Mouse (Mus musculus) ES-E14 (cell line): Measurements from ENCODE around the gene Sdha. TPM values are rescaled to one million over a fixed set of nuclear protein-coding genes. Genes with fewer than 3 reads are reported as not detected.
A peak's percentile ranks its signal among the peaks of the same experiment; 100 is the strongest.

Source experiments
- DNase-seq: peaks from one replicate; pipeline ENCODE4 v3.0.0-alpha.2; 2013; ENCODE audit warnings: low read depth, low spot score
- H3K27ac ChIP-seq: 2 replicates; pipeline ENCODE4 v1.5.1; 2012; ENCODE audit warnings: low read depth, mild to moderate bottlenecking, low read length, moderate library complexity, mixed read lengths; ENCODE audit not compliant: poor library complexity, insufficient read depth, severe bottlenecking
- H3K36me3 ChIP-seq: 2 replicates; pipeline ENCODE4 v1.6.1; 2012; ENCODE audit warnings: mild to moderate bottlenecking, low read length, moderate library complexity, mixed read lengths; ENCODE audit not compliant: control insufficient read depth, poor library complexity, insufficient read depth, severe bottlenecking
- H3K4me1 ChIP-seq, 2 experiments: fragments of 150-350 bp in 1 of 2; sonication (generic) in 1 of 2; 2 replicates each; pipeline ENCODE4 v1.6.1; 2012; ENCODE audit warnings: low read length in 2 of 2, mild to moderate bottlenecking in 1 of 2, mixed read lengths in 1 of 2; ENCODE audit not compliant: control insufficient read depth in 2 of 2, insufficient read depth in 2 of 2, poor library complexity in 1 of 2
- H3K4me3 ChIP-seq, 2 experiments: fragments of 150-350 bp in 1 of 2; sonication (generic) in 1 of 2; 2 replicates each; pipeline ENCODE4 v1.5.1; 2012; ENCODE audit warnings: low read length in 2 of 2, low read depth in 1 of 2, mild to moderate bottlenecking in 1 of 2, mixed read lengths in 1 of 2; ENCODE audit not compliant: insufficient read depth in 1 of 2, poor library complexity in 1 of 2, severe bottlenecking in 1 of 2
- H3K9ac ChIP-seq: 2 replicates; pipeline ENCODE4 v1.6.1; 2012; ENCODE audit warnings: low read depth, mild to moderate bottlenecking, low read length, mixed read lengths; ENCODE audit not compliant: poor library complexity, insufficient read depth, severe bottlenecking
- H3K9me3 ChIP-seq: fragments of 150-350 bp; sonication (generic); 2 replicates; pipeline ENCODE4 v1.6.1; 2012; ENCODE audit warnings: low read depth, mild to moderate bottlenecking, low read length; ENCODE audit not compliant: control insufficient read depth, insufficient read depth
- CHD2 ChIP-seq: IDR thresholded peaks from 2 replicates; pipeline ENCODE4 v1.6.1; 2014; ENCODE audit warnings: mild to moderate bottlenecking, low read depth, low read length, inconsistent platforms
- HCFC1 ChIP-seq: IDR thresholded peaks from 2 replicates; pipeline ENCODE4 v1.6.1; 2012; ENCODE audit warnings: low read length, inconsistent platforms, borderline replicate concordance; ENCODE audit not compliant: insufficient read depth
- MAFK ChIP-seq: IDR thresholded peaks from 2 replicates; pipeline ENCODE4 v1.6.1; 2014; ENCODE audit warnings: mild to moderate bottlenecking, low read depth, low read length, inconsistent platforms; ENCODE audit not compliant: insufficient read depth
- ZC3H11A ChIP-seq: IDR thresholded peaks from 2 replicates; pipeline ENCODE4 v1.6.1; 2012; ENCODE audit warnings: low read depth, mild to moderate bottlenecking, inconsistent platforms, low read length, borderline replicate concordance
- ZNF384 ChIP-seq: IDR thresholded peaks from 2 replicates; pipeline ENCODE4 v1.6.1; 2012; ENCODE audit warnings: low read depth, low read length, inconsistent platforms
- in situ Hi-C, 2 experiments: fragments of 600-800 bp; cut with MboI; formaldehyde crosslinking; loops; one replicate each; pipeline ENCODE4 v1.15.1; 2025; ENCODE audit warnings: low sequenced_read_pairs in 2 of 2, inconsistent platforms in 1 of 2; ENCODE audit not compliant: unreplicated experiment in 2 of 2
- total RNA-seq: library from RNA; depleted of rRNA; stranded (reverse); fragments of 300-350 nt; gene quantifications from 2 replicates; pipeline ENCODE4 v1.2.3, GENCODE M21; 2012

Gene Sdha
- total RNA-seq, 1 experiment: 156 TPM

GRCm38 (mm10) chr13:74301607-74301984 lies 48.5 kb downstream of the Sdha start:
- in situ Hi-C loops: no loop called here
- no peak overlapping the region for H3K4me3 ChIP-seq
- no peak overlapping the region for H3K9ac ChIP-seq
- TF ChIP-seq HCFC1 (no peak), CHD2 (no peak), MAFK (no peak)
- H3K4me1 ChIP-seq: no peaks in the 10 kb centered on the region
- no peak overlapping the region for H3K27ac ChIP-seq
- peaks cover 9% of the 10 kb centered on the region for H3K36me3 ChIP-seq
- DNase-seq: no peak
- no peaks in the 10 kb centered on the region for H3K9me3 ChIP-seq

- Histone ChIP-seq H3K4me1 (no peaks in the 10 kb centered on the region), H3K4me3 (no peak overlapping the region), H3K36me3 (peaks cover 9% of the 10 kb centered on the region), H3K27ac (no peak overlapping the region), H3K9ac (no peak overlapping the region), H3K9me3 (no peaks in the 10 kb centered on the region)
- peak; percentile 52 for DNase-seq
- in situ Hi-C loops: no loop called here
- TF ChIP-seq ZC3H11A: peak; percentile 81; the same call in 1 of the 2 replicates
- TF ChIP-seq HCFC1: no peak
These were observed 49.0 kb downstream of the Sdha start for GRCm38 (mm10) chr13:74300925-74301606.

- DNase-seq: no peak
- Histone ChIP-seq H3K4me1 (no peaks in the 10 kb centered on the region; a peak in 1 of 4 replicates), H3K27ac (no peak overlapping the region), H3K36me3 (no peaks in the 10 kb centered on the region), H3K9ac (no peak overlapping the region), H3K4me3 (no peak overlapping the region), H3K9me3 (no peaks in the 10 kb centered on the region)
- no peak for TF ChIP-seq MAFK
- TF ChIP-seq HCFC1: no peak
- TF ChIP-seq ZNF384: no peak
- TF ChIP-seq CHD2: no peak
- no peak for TF ChIP-seq ZC3H11A
- in situ Hi-C loops: no loop called here
These were observed 53.7 kb downstream of the Sdha start for GRCm38 (mm10) chr13:74296376-74296775.

GRCm38 (mm10) chr13:74292167-74292566 lies 57.9 kb downstream of the Sdha start, which contains the start of gene Ahrr:
Ahrr (minus strand) TSS chr13:74292331.
- peak; percentile 53 for DNase-seq
- Histone ChIP-seq H3K9ac (no peak within 1 kb of the TSS), H3K4me1 (no peaks in the 10 kb centered on the region; a peak in 1 of 4 replicates), H3K36me3 (no peaks in the 10 kb centered on the region), H3K4me3 (peak within 1 kb of the TSS; percentile 23 to 55; a peak in 3 of 4 replicates), H3K27ac (no peak within 1 kb of the TSS), H3K9me3 (no peaks in the 10 kb centered on the region)
- TF ChIP-seq ZC3H11A (0 out of 2 replicates have a peak, but pooled peaks have one; percentile 28), MAFK (no peak), HCFC1 (no peak)
- in situ Hi-C loops: no loop called here

- Histone ChIP-seq H3K27ac (no peak overlapping the region), H3K9ac (no peak overlapping the region), H3K9me3 (no peaks in the 10 kb centered on the region), H3K36me3 (no peaks in the 10 kb centered on the region), H3K4me3 (no peak overlapping the region), H3K4me1 (no peaks in the 10 kb centered on the region; a peak in 1 of 4 replicates)
- no peak for DNase-seq
- in situ Hi-C loops: no loop called here
- TF ChIP-seq HCFC1: no peak
- no peak for TF ChIP-seq ZNF384
- TF ChIP-seq CHD2: no peak
- TF ChIP-seq MAFK: no peak
- TF ChIP-seq ZC3H11A: no peak
These were observed 60.4 kb downstream of the Sdha start for GRCm38 (mm10) chr13:74289646-74290045.
